Mouse (Mus musculus): Measurements from ENCODE around the gene Gm20518.
A peak's percentile ranks its signal among the peaks of the same experiment; 100 is the strongest.

Gene Gm20518

DNA sequence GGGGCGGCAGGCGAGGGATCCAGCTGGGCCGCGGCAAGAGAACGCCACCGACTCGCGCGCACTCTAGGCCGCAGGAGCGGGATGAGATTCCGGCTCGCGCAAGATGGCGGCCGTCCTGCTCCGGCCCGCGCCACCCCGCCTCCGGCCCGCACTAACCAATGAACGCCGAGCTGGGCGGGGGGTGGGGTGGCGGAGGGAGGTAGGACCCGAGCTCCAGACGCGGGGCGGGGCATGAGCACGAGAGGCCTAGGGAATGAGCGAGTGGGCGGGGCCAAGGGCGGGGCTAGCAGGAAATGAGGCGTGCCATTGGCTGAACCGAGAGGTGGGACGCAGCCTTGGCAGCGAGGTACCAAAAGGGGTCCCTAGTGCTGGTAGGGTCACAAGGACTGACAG lies at the start of gene Gm20518:
Gene Gm20518, minus strand, starts transcription at position 105 of the 393 bp plus-strand sequence.
- H3K27me3 ChIP-seq (ENCODE audit: control insufficient read depth, insufficient read depth, low read length, poor library complexity, severe bottlenecking) = no peaks in the 10 kb centered on the region
- DNase-seq (ENCODE audit: low read depth, low spot score) = peak; percentile 97
- no peaks in the 10 kb centered on the region; the same call in 1 of the 2 replicates for H3K36me3 ChIP-seq (ENCODE audit: control insufficient read depth, insufficient read depth, low read length, poor library complexity, severe bottlenecking)

DNA sequence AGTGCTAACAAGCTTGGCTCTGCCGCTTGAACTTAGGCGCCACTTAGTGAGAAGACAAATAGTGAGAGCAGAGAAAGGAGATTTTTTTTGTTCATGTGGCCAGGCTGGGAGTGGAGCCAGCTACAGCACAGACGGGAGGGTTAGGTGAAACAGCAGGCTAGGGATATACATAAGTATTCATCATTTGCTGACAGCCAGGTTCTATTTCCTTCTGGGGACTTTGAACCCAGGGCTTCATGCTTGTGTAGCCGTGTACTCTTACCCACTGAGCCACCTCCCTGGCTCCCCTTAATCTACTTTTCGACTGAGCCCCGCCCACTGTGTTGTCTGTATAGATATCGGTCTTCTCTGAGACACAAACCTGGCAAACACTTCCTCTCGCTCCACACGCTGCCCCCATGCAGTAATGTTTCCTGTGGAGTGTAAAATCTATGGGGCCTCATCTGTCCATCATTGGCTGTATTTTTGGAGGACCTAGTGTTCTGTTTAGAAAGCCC lies 47.8 kb upstream of the Gm20518 start:
- DNase-seq (ENCODE audit: low read depth, low spot score) = no peak
- Histone ChIP-seq H3K36me3 (ENCODE audit: control insufficient read depth, insufficient read depth, low read length, poor library complexity, severe bottlenecking) (no peaks in the 10 kb centered on the region), H3K27me3 (ENCODE audit: control insufficient read depth, insufficient read depth, low read length, poor library complexity, severe bottlenecking) (no peaks in the 10 kb centered on the region)

DNA sequence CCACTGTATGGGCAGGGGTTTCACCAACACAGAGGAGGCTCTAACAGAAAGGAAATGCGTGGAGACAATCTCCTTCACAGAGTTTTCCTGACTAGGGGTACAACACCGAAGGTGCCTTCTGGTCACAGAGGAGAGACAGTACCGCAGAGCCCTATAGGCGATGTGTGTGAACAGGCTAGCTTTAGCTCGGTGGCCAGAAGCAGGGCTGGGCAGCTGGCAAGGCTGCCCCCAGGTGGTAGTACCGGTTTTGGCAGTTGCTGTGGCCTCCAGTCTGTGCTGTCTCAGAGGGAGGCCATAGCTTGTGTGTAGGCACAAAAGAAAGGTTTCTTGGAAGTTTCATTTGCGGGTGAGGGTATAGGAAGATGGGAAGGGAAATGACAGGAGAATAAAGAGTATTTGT lies 47.4 kb upstream of the Gm20518 start:
- H3K36me3 ChIP-seq (ENCODE audit: control insufficient read depth, insufficient read depth, low read length, poor library complexity, severe bottlenecking) = no peaks in the 10 kb centered on the region
- DNase-seq (ENCODE audit: low read depth, low spot score) = peak; percentile 86
- no peaks in the 10 kb centered on the region for H3K27me3 ChIP-seq (ENCODE audit: control insufficient read depth, insufficient read depth, low read length, poor library complexity, severe bottlenecking)

DNA sequence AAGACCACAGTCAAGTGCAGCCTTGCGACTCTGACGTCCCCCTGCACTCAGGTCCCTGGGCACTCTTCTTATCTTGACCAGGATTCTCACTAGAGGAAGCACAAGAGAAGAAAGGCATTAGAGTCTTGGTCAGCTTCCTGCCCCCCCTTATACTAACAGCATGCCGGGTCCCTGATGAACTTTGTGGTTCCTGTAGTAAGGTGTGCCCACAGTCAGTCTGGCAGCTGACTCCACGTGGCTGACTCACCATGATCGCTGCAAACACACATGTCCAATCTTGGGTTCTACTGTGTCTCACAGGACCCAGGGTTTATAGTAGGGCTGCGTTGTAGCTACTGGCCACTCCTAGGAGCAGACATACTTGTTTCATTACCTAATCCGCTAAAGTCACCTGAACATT lies 46.7 kb upstream of the Gm20518 start:
- H3K36me3 ChIP-seq (ENCODE audit: control insufficient read depth, insufficient read depth, low read length, poor library complexity, severe bottlenecking) = no peaks in the 10 kb centered on the region
- H3K27me3 ChIP-seq (ENCODE audit: control insufficient read depth, insufficient read depth, low read length, poor library complexity, severe bottlenecking) = no peaks in the 10 kb centered on the region
- DNase-seq (ENCODE audit: low read depth, low spot score) = no peak

DNA sequence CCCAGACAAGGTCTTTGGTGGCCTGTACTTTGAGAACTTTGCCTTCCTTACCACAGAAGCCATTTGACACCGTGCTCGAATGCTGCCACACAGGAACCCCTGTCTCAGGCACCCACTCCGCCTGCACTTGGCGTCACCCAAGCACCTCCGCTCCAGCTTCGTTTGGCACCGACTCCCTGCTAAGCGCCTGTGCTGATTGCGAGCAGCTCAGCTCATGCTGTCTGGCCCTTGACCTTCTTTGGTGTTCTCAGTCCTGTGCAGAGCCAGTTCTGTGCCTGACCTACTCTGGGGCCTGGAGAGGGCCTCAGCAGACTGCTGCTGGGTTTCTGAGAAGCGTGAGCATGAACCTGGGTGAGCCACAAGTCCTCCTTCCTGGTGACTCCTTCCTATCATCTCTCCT lies 45.3 kb upstream of the Gm20518 start:
- no peaks in the 10 kb centered on the region for H3K27me3 ChIP-seq (ENCODE audit: control insufficient read depth, insufficient read depth, low read length, poor library complexity, severe bottlenecking)
- no peaks in the 10 kb centered on the region for H3K36me3 ChIP-seq (ENCODE audit: control insufficient read depth, insufficient read depth, low read length, poor library complexity, severe bottlenecking)
- DNase-seq (ENCODE audit: low read depth, low spot score) = no peak

DNA sequence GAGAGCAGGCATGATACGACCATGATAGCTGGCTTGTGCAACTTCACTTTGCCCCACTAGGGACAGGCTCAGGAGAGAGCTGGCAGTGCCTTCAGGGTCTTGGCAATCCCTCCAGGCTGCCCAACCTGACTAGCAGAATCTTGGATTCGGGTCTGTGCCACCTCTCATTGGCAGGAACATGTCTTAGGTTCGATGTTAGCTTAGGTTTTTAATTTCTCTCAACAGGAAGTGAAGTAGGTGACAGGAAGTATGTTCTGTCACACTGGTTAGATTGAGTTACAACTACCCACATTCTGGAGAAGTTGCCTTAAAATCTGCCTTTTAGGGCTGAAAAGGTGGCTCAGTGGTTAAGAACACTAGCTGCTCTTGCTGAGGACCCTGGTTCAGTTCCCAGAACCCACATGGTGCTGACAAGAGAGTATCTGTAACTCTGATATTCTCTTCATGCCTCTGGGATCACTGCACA lies 43.0 kb upstream of the Gm20518 start:
- H3K27me3 ChIP-seq (ENCODE audit: control insufficient read depth, insufficient read depth, low read length, poor library complexity, severe bottlenecking) = no peaks in the 10 kb centered on the region
- H3K36me3 ChIP-seq (ENCODE audit: control insufficient read depth, insufficient read depth, low read length, poor library complexity, severe bottlenecking) = no peaks in the 10 kb centered on the region
- no peak for DNase-seq (ENCODE audit: low read depth, low spot score)

DNA sequence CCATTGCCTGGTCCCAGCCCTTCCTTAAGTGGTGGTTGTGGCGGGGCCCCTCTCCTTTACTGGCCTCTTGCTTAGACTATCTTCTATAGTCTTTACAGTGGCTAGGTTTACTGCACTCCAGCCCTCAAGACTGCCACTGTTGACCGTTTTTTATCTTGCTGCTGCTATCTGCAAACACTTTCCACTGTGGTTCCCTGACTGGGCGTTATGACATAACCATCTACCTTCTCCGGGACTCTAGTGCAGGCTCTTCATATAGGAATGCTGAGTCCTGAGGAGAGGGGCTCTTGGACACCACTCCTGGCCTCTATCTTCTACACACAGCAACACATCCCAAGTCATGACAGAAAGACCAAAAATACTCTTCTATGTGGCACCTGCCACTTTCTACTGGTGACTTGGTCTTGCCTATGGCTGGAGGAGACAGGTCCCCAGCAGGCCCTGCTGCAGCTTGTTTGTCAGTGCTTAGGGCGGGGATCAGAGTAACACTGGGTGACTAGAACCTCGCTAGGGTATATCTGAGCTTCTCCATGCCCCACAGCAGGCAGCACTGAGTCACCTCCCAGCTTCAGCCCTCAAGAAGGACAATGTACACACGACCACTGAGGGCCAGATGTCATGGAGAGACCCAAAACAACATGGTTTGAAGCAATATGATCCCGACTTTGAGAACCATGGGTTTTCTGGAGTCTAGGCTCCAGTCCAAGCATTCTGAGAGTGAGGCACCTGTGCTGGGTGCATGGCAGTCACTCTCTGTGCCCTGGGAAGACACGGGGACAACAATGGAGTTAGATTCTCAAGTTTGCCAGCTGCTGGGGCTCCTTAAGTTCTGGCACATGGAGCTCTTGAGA lies 42.3 kb upstream of the Gm20518 start:
- Histone ChIP-seq H3K36me3 (ENCODE audit: control insufficient read depth, insufficient read depth, low read length, poor library complexity, severe bottlenecking) (no peaks in the 10 kb centered on the region), H3K27me3 (ENCODE audit: control insufficient read depth, insufficient read depth, low read length, poor library complexity, severe bottlenecking) (no peaks in the 10 kb centered on the region)
- no peak for DNase-seq (ENCODE audit: low read depth, low spot score)

DNA sequence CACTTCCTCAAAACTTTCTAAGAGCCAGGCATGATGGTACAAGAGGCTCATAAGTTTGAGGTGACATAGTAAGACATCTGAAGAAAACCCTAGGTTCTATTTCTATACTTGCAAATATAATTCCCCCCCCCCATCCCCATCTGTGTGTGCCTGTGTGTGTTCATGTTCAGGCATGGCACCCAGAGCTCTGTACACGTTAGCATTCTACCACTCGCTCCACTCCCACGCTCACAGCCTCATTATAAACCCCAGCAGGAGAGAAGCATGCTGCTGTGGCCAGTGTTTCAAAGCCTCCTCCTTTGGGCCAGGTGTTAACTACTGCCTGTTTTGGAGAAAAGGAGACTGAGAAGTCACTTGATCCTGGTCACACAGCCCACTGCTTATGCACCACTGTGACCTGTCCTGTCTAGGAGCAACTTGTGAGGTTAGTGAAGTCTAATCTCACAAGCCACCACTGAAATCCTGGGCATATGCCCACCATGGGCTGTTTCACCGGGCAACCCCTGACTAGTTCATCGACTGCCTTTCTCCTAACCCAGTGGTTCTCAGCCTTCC lies 40.5 kb upstream of the Gm20518 start:
- DNase-seq (ENCODE audit: low read depth, low spot score) = no peak
- H3K27me3 ChIP-seq (ENCODE audit: control insufficient read depth, insufficient read depth, low read length, poor library complexity, severe bottlenecking) = no peaks in the 10 kb centered on the region
- no peaks in the 10 kb centered on the region for H3K36me3 ChIP-seq (ENCODE audit: control insufficient read depth, insufficient read depth, low read length, poor library complexity, severe bottlenecking)

DNA sequence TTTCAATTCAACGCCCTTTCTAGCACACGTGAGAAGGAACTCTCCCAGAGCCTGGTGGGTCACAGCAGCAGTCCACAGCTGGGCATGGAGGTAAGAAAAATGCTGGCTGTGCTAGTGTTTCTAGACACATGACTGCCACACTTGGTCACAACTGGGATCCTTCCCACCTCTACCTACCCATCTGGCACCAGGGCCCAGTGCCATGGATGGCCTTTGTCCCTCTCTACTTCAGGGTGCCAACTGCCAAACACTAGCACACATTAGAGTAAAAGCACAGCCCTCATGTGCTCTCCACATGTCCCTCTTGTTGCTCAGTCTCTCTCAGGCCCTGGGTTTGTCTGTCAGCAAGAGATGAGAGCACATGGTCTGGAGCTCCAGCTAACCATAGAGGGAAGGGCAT lies 38.2 kb upstream of the Gm20518 start:
- Histone ChIP-seq H3K36me3 (ENCODE audit: control insufficient read depth, insufficient read depth, low read length, poor library complexity, severe bottlenecking) (peaks cover 2% of the 10 kb centered on the region; the same call in 1 of the 2 replicates), H3K27me3 (ENCODE audit: control insufficient read depth, insufficient read depth, low read length, poor library complexity, severe bottlenecking) (no peaks in the 10 kb centered on the region)
- DNase-seq (ENCODE audit: low read depth, low spot score) = no peak

DNA sequence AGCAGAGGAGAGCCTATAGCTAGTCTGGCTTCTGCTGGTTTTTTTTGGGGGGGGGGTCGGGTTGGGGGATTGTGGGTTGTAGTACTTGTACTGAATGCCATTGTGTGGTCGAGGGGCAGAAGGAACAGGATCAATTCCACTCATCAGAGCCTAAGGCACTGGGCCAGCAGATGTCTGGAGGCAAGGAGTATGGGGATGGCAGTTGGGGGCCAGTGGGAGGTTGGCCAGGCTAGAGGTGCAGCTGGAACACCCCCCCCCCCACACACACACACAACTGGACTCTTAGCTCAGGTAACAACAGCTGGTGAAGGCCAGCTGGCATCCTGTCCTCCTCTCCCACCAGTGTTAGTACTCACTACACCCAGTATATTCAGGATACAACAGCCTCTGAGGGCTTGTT lies 37.7 kb upstream of the Gm20518 start:
- Histone ChIP-seq H3K36me3 (ENCODE audit: control insufficient read depth, insufficient read depth, low read length, poor library complexity, severe bottlenecking) (peaks cover 2% of the 10 kb centered on the region; the same call in 1 of the 2 replicates), H3K27me3 (ENCODE audit: control insufficient read depth, insufficient read depth, low read length, poor library complexity, severe bottlenecking) (no peaks in the 10 kb centered on the region)
- DNase-seq (ENCODE audit: low read depth, low spot score) = no peak

DNA sequence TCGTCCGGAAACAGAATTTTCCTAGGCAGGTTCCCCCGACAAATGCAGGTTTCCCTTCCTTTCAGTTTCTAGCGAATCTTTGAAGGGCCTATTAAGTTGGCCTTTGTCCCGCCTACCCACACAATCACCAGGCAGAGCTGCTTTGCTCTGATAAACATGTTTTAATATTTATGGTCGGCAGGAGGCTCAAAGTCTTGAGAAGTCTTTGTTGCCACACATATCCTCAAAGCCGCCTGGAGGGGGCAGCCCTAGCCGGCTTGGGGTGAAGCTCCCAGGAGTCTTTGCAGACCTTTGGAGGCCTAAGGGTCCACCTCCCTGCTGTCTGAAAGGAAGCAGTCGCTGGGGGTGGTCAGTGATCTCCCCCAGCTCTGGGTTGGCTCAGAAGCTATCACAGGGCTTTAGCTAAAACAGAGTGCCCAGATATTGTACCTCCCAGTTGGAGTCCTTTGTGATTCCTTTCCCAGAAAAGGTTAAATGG lies 37.2 kb upstream of the Gm20518 start:
- Histone ChIP-seq H3K36me3 (ENCODE audit: control insufficient read depth, insufficient read depth, low read length, poor library complexity, severe bottlenecking) (peaks cover 2% of the 10 kb centered on the region; the same call in 1 of the 2 replicates), H3K27me3 (ENCODE audit: control insufficient read depth, insufficient read depth, low read length, poor library complexity, severe bottlenecking) (no peaks in the 10 kb centered on the region)
- DNase-seq (ENCODE audit: low read depth, low spot score) = peak; percentile 91

DNA sequence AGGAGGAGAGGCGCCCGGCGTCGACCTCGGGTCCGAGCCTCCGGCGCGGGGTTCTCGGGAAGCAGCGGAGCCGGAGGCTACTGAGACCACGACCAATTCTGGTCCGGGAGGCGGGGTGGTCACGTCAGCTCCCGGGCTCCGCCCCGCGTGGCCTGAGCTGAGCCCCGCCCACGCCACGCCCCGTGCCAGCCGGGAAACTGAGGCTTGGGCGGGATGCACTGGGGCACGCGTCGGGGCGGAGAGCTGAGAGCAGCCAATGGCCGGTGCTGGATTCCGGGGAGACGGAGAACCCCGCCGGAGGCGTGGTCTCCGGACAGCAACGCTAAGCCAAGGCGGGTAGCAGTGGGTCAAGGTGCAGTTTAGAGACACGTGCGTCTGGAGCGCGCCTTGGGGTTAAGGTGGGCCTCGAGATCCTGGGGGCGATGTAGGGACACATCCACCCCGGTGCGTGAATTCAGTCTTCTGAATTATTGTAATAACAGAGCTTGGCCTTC lies 36.7 kb upstream of the Gm20518 start, which contains the start of gene Slc25a1:
Gene Slc25a1, minus strand, starts transcription at position 133 of the 494 bp plus-strand sequence.
- peak; percentile 64 for DNase-seq (ENCODE audit: low read depth, low spot score)
- no peaks in the 10 kb centered on the region for H3K27me3 ChIP-seq (ENCODE audit: control insufficient read depth, insufficient read depth, low read length, poor library complexity, severe bottlenecking)

DNA sequence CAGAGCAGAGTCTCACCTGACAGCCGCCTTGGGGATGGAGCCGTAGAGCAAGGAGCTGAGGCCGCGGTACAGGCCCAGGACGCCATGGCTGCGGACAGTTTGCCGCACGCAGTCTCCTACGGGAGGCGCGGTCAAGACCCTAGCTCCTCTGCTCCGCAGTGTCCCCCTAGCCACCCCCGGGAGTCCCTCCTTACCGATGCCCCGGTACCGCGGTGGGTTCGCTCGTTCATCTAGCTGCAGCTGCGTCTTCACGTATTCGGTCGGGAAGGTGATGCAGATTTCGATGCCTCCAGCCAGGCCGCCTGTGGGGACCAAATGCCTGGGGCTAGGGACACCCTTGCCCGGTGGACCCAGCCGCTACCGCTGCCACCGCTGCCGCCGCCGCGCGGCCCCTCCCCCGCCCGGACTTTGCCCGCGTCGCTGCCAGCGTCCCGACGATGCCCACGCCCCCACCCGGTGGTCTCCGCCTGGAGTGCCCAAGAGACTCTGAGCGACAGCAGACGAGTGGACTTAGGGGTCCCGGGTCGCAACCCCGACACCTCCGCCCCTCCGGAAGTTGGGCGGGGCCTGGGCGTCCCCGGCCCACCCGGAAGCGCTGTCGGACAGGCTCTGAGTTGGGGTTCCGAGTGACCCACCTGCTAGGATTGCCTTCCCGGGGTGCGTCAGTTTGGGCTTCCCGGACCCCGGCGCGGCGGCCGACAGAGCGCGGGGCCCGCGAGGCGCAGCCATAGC lies 36.0 kb upstream of the Gm20518 start:
- peak; percentile 33 for DNase-seq (ENCODE audit: low read depth, low spot score)
- H3K36me3 ChIP-seq (ENCODE audit: control insufficient read depth, insufficient read depth, low read length, poor library complexity, severe bottlenecking) = peaks cover 2% of the 10 kb centered on the region; the same call in 1 of the 2 replicates
- no peaks in the 10 kb centered on the region for H3K27me3 ChIP-seq (ENCODE audit: control insufficient read depth, insufficient read depth, low read length, poor library complexity, severe bottlenecking)

More for the DNA sequence above, 36.7 kb upstream of the Gm20518 start, which contains the start of gene Slc25a1:
- H3K36me3 ChIP-seq (ENCODE audit: control insufficient read depth, insufficient read depth, low read length, poor library complexity, severe bottlenecking) = peaks cover 2% of the 10 kb centered on the region; the same call in 1 of the 2 replicates

DNA sequence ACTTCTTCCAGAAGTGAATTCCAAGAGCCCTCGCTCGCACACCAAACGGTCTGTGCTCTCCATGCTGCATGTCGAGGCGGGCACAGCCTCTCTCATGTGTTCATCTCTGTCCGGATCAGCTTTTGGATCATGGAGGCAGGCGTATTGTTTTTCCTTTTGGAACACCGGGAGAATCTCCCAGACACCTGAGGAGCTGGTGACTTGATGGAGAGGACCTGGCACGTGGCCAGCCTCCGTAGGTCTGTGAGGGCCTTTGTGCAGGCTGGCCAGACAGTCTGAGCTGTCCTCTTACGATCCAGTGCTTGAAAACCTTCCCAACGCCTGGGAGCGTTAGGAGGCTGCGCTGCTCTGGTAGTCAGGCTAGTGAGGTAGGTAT lies 30.7 kb upstream of the Gm20518 start:
- H3K36me3 ChIP-seq (ENCODE audit: control insufficient read depth, insufficient read depth, low read length, poor library complexity, severe bottlenecking) = peaks cover 2% of the 10 kb centered on the region; the same call in 1 of the 2 replicates
- no peaks in the 10 kb centered on the region for H3K27me3 ChIP-seq (ENCODE audit: control insufficient read depth, insufficient read depth, low read length, poor library complexity, severe bottlenecking)
- no peak for DNase-seq (ENCODE audit: low read depth, low spot score)

Data from splenic B cell, adult 2 months (primary cell).